Mouse (Mus musculus) ES-CJ7 (cell line): ENCODE measurements at regions not wholly inside any gene's neighbourhood (a gene's known extent, or its start where the extent isn't known, plus 50 kb on each side); places are given as distances from the start of the nearest gene placed in this dataset.
A peak's percentile ranks its signal among the peaks of the same experiment; 100 is the strongest.

Source experiments
- DNase-seq: peaks from one replicate; pipeline ENCODE4 v3.0.0; 2011; ENCODE audit warnings: low read depth, low spot score

- no peak for DNase-seq
These were observed 126.4 kb downstream of the Rpl10l start for GRCm38 (mm10) chr12:66157630-66158292.

- DNase-seq: no peak
These were observed 127.1 kb downstream of the Rpl10l start for GRCm38 (mm10) chr12:66156980-66157629.

- peak; percentile 4 for DNase-seq
These were observed 153.3 kb downstream of the Rpl10l start for GRCm38 (mm10) chr12:66130909-66131308.

- peak; percentile 51 for DNase-seq
These were observed 164.6 kb downstream of the Rpl10l start for GRCm38 (mm10) chr12:66119565-66119964.

- no peak for DNase-seq
These were observed 193.3 kb downstream of the Rpl10l start for GRCm38 (mm10) chr12:66090806-66091447.

GRCm38 (mm10) chr12:66060326-66060725, 223.9 kb downstream of the Rpl10l start:
- no peak for DNase-seq

- DNase-seq: no peak
These were observed 229.0 kb downstream of the Rpl10l start for GRCm38 (mm10) chr12:66055206-66055605.

GRCm38 (mm10) chr12:66048936-66049335, 235.3 kb downstream of the Rpl10l start:
- peak; percentile 81 for DNase-seq

GRCm38 (mm10) chr12:66036281-66036680, 247.9 kb downstream of the Rpl10l start:
- DNase-seq: no peak

GRCm38 (mm10) chr12:66027535-66027934, 256.7 kb downstream of the Rpl10l start:
- peak; percentile 58 for DNase-seq

- no peak for DNase-seq
These were observed 271.5 kb downstream of the Rpl10l start for GRCm38 (mm10) chr12:66012706-66013105.
